Mouse (Mus musculus): ENCODE measurements around the gene Mitf. TPM values are rescaled to one million over a fixed set of nuclear protein-coding genes. Genes with fewer than 3 reads are reported as not detected.
A peak's percentile ranks its signal among the peaks of the same experiment; 100 is the strongest.

Mitf gene
- polyA plus RNA-seq (2014; fragmentation: Nextera tagmentation; extraction: Ambion mirVana) = 2.2 and 2.9 TPM in 2 replicates

DNA sequence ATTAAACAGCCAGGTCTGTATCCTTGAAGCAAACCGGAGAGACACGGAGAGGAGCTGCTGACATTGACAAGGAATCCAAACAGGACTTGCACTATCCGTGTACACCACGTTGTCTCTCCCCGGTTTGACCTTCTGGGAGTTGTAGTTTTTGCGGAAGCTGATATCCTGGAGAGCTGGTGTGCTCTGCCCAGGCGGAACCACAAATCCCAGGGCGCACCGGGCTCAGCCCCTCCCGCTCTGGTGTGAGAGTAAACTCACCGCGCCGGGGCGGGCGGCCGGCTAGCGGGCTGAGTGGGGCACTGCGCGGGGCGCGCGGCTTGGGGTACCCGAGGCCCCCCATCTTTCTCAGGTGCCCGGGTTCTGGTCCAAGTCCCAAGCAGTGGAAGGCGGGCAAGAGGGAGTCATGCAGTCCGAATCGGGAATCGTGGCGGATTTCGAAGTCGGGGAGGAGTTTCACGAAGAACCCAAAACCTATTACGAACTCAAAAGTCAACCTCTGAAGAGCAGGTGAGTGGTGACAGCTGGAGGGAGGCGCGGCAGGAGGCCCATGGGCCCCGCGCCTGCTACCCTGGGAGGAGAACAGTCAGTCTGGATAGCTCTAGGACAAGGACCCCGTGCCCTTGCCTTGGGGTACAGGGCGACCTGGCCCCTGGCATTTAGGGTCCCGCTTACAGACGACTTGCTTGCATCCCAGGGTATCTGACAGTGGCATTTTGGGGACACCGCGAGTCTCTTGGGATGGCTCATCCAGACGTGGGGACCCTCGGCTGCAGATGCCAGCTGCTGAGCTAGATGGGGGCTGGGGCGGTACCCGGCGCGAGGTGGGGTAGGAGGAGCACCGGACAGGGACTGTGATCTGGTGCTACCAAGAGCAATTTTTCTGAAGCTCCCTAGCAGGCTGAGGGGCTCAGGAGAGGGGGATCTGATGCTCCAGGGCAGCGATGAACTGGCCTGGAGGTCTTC, at the start of gene Mitf:
Mitf (plus strand) TSS at position 272 of the 963 bp plus-strand sequence.
- Histone ChIP-seq H3K4me3 (ENCODE audit: low read depth, low read length) (peak within 1 kb of the TSS; percentile 54), H3K9me3 (replicated peaks; ENCODE audit: control insufficient read depth, low read length) (no peaks in the 10 kb centered on the region), H3K27me3 (ENCODE audit: control insufficient read depth, insufficient read depth, low read length) (no peaks in the 10 kb centered on the region), H3K4me1 (ENCODE audit: control insufficient read depth, insufficient read depth, low read length) (peaks cover 3% of the 10 kb centered on the region; the same call in 1 of the 2 replicates), H3K27ac (replicated peaks; ENCODE audit: low read depth, low read length) (no peak within 1 kb of the TSS), H3K9ac (replicated peaks; ENCODE audit: low read length) (peak within 1 kb of the TSS; percentile 30), H3K4me2 (ENCODE audit: low read depth, low read length) (peak within 1 kb of the TSS; percentile 96), H3K36me3 (replicated peaks; ENCODE audit: control insufficient read depth, insufficient read depth, low read depth, low read length) (no peaks in the 10 kb centered on the region)
- ATAC-seq (replicated peaks; ENCODE audit: insufficient number of reproducible peaks, low FRiP score, low TSS enrichment, low read depth) (peak; percentile 98), DNase-seq (ENCODE audit: low spot score) (peak; percentile 95)
- under 1% methylated on average over 51 of the region's 51 CpGs for WGBS

DNA sequence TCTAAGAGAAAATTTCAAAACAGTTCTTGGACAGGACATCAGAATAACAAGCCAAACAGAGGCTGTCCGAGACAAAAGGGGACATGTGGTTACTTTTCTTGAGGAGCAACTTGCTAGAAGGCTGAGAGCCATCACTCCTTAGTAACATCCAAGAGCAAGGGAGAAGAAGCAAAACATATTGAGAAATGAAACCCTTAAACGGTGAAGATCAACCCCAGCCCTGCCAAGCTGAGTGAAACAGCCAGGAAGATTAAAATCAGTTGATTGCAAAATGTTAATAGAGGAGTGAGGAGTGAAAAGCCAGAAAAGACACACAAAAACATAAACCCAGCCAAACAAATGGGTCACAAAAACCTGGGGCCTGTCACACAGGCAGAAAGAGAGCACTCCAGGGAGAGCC, 49.5 kb upstream of the Mitf start:
- Histone ChIP-seq H3K9me3 (replicated peaks; ENCODE audit: control insufficient read depth, low read length) (no peaks in the 10 kb centered on the region), H3K4me2 (ENCODE audit: low read depth, low read length) (no peak overlapping the region), H3K9ac (replicated peaks; ENCODE audit: low read length) (no peak overlapping the region), H3K36me3 (replicated peaks; ENCODE audit: control insufficient read depth, insufficient read depth, low read depth, low read length) (no peaks in the 10 kb centered on the region), H3K4me3 (ENCODE audit: low read depth, low read length) (no peak overlapping the region), H3K27me3 (ENCODE audit: control insufficient read depth, insufficient read depth, low read length) (no peaks in the 10 kb centered on the region), H3K4me1 (ENCODE audit: control insufficient read depth, insufficient read depth, low read length) (no peaks in the 10 kb centered on the region), H3K27ac (replicated peaks; ENCODE audit: low read depth, low read length) (no peak overlapping the region)
- 83% methylated on average over 2 of the region's 2 CpGs for WGBS
- DNase-seq (ENCODE audit: low spot score) (no peak), ATAC-seq (replicated peaks; ENCODE audit: insufficient number of reproducible peaks, low FRiP score, low TSS enrichment, low read depth) (no peak)

DNA sequence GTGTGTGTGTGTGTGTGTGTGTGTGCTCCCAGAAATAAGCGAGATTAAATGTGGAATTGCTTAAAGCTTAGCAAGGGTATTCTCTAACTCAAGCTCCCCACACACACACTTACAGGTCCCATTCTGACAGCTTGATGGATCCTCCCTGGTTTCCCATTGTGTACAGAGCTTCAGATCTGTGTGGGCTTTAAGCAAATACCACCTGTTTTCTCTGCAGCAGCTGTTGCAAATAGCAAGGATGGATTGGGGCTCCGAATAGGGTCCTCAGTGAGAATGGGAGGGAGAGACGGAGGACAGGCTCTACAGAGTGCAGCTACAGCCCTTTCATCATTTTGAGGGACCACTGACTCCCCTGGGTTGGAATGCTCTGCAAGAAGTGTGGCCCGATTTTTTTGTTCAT, 48.0 kb upstream of the Mitf start:
- H3K27me3 ChIP-seq (ENCODE audit: control insufficient read depth, insufficient read depth, low read length) = no peaks in the 10 kb centered on the region
- ATAC-seq (replicated peaks; ENCODE audit: insufficient number of reproducible peaks, low FRiP score, low TSS enrichment, low read depth) = no peak
- no peak overlapping the region for H3K4me3 ChIP-seq (ENCODE audit: low read depth, low read length)
- H3K4me2 ChIP-seq (ENCODE audit: low read depth, low read length) = no peak overlapping the region
- DNase-seq (ENCODE audit: low spot score) = no peak
- no peak overlapping the region for H3K9ac ChIP-seq (replicated peaks; ENCODE audit: low read length)
- no peaks in the 10 kb centered on the region for H3K4me1 ChIP-seq (ENCODE audit: control insufficient read depth, insufficient read depth, low read length)
- no peaks in the 10 kb centered on the region for H3K9me3 ChIP-seq (replicated peaks; ENCODE audit: control insufficient read depth, low read length)
- H3K27ac ChIP-seq (replicated peaks; ENCODE audit: low read depth, low read length) = no peak overlapping the region
- 67% methylated on average over 4 of the region's 4 CpGs for WGBS
- no peaks in the 10 kb centered on the region for H3K36me3 ChIP-seq (replicated peaks; ENCODE audit: control insufficient read depth, insufficient read depth, low read depth, low read length)

DNA sequence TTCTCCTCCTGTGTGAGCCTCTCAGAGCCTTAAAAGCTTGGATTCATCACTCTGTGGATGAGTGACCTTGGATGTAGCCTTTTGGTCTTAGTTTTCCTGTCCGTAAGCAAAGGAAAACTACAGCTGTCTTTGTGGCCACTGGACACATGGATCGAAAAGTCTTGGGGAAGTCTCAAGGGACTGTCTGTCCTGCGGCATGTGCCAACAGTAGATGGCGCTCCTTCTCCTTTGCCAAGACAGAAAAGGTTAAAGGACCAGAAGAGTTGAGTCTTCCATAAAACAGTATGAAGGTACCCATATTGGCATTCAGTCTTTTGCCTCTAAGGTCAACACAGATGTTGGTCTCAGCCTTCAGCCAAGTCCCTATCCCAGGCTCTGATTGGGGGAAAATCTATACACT, 47.6 kb upstream of the Mitf start:
- DNase-seq (ENCODE audit: low spot score) (peak; percentile 73), ATAC-seq (replicated peaks; ENCODE audit: insufficient number of reproducible peaks, low FRiP score, low TSS enrichment, low read depth) (no peak)
- Histone ChIP-seq H3K4me2 (ENCODE audit: low read depth, low read length) (no peak overlapping the region), H3K9me3 (replicated peaks; ENCODE audit: control insufficient read depth, low read length) (no peaks in the 10 kb centered on the region), H3K27me3 (ENCODE audit: control insufficient read depth, insufficient read depth, low read length) (no peaks in the 10 kb centered on the region), H3K4me1 (ENCODE audit: control insufficient read depth, insufficient read depth, low read length) (no peaks in the 10 kb centered on the region), H3K27ac (replicated peaks; ENCODE audit: low read depth, low read length) (no peak overlapping the region), H3K9ac (replicated peaks; ENCODE audit: low read length) (no peak overlapping the region), H3K36me3 (replicated peaks; ENCODE audit: control insufficient read depth, insufficient read depth, low read depth, low read length) (no peaks in the 10 kb centered on the region), H3K4me3 (ENCODE audit: low read depth, low read length) (no peak overlapping the region)
- WGBS = 16% methylated on average over 4 of the region's 4 CpGs

DNA sequence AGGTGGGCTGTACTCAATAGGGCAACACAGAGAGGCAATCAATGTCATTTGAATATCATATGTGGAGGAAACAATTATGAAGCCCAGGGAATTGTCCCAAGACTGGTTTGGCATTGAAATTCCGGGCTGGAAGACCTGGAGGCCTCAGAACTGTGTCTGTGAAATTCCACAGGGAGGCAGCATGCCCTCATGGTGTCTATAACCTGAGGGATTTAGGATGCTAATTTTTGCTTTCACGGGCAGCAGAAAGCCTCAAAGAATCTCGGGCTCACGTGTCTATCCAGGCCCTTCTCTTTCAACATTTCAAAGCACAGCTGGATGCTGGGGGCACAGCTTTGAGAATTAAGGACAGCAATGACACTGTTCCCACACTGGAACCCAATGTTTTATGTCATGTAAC, 45.5 kb upstream of the Mitf start:
- Histone ChIP-seq H3K27ac (replicated peaks; ENCODE audit: low read depth, low read length) (no peak overlapping the region), H3K4me3 (ENCODE audit: low read depth, low read length) (no peak overlapping the region), H3K36me3 (replicated peaks; ENCODE audit: control insufficient read depth, insufficient read depth, low read depth, low read length) (no peaks in the 10 kb centered on the region), H3K9me3 (replicated peaks; ENCODE audit: control insufficient read depth, low read length) (no peaks in the 10 kb centered on the region), H3K9ac (replicated peaks; ENCODE audit: low read length) (no peak overlapping the region), H3K27me3 (ENCODE audit: control insufficient read depth, insufficient read depth, low read length) (no peaks in the 10 kb centered on the region), H3K4me2 (ENCODE audit: low read depth, low read length) (no peak overlapping the region), H3K4me1 (ENCODE audit: control insufficient read depth, insufficient read depth, low read length) (no peaks in the 10 kb centered on the region)
- ATAC-seq (replicated peaks; ENCODE audit: insufficient number of reproducible peaks, low FRiP score, low TSS enrichment, low read depth) (no peak), DNase-seq (ENCODE audit: low spot score) (peak; percentile 38)
- 12% methylated on average over 4 of the region's 4 CpGs for WGBS

DNA sequence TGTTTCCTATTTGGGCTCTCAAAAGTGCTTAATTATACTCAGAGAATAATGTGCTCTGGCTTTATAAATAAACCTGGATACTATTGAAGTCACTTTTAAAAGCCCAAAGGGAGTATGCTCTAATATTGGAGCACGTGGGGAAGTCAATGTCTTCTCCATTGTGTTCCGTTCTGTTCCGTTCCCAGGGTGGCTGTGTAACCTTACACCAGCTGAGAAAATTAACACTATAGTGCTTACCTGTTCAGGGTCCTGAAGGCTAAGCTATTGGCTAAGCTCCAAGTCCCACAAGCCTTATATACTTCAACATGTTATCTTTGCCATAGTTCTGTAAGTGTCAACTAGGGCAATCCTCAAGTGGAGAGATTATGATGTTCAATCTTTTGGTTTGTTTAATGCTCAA, 42.9 kb upstream of the Mitf start:
- WGBS = 29% methylated on average over 3 of the region's 3 CpGs

DNA sequence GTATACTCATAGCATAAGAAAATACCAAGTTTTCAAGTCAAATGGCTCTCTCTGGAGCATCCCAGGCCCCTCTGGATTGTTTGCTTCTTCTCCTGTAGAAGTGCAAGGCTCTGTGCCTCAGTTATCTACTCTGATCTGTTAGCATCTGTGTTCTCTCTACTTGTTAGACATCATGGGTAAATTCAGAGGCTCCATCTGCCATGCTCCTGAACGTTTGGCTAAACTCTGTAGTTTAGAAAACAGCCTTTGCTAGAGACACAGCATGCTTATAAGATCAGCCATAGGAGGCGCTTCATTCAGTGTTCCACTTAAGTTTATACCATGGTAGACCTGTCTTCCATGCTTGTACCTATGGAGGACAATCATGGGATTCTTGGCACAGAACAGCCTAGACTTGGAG, 39.0 kb upstream of the Mitf start:
- Histone ChIP-seq H3K27me3 (ENCODE audit: control insufficient read depth, insufficient read depth, low read length) (no peaks in the 10 kb centered on the region), H3K9ac (replicated peaks; ENCODE audit: low read length) (no peak overlapping the region), H3K4me3 (ENCODE audit: low read depth, low read length) (no peak overlapping the region), H3K27ac (replicated peaks; ENCODE audit: low read depth, low read length) (no peak overlapping the region), H3K36me3 (replicated peaks; ENCODE audit: control insufficient read depth, insufficient read depth, low read depth, low read length) (no peaks in the 10 kb centered on the region), H3K4me1 (ENCODE audit: control insufficient read depth, insufficient read depth, low read length) (no peaks in the 10 kb centered on the region), H3K9me3 (replicated peaks; ENCODE audit: control insufficient read depth, low read length) (no peaks in the 10 kb centered on the region), H3K4me2 (ENCODE audit: low read depth, low read length) (no peak overlapping the region)
- WGBS = 81% methylated on average over 2 of the region's 2 CpGs
- ATAC-seq (replicated peaks; ENCODE audit: insufficient number of reproducible peaks, low FRiP score, low TSS enrichment, low read depth) = no peak
- DNase-seq (ENCODE audit: low spot score) = no peak

More for the DNA sequence above, 42.9 kb upstream of the Mitf start:
- ATAC-seq (replicated peaks; ENCODE audit: insufficient number of reproducible peaks, low FRiP score, low TSS enrichment, low read depth) = no peak
- Histone ChIP-seq H3K36me3 (replicated peaks; ENCODE audit: control insufficient read depth, insufficient read depth, low read depth, low read length) (no peaks in the 10 kb centered on the region), H3K9ac (replicated peaks; ENCODE audit: low read length) (no peak overlapping the region), H3K27me3 (ENCODE audit: control insufficient read depth, insufficient read depth, low read length) (no peaks in the 10 kb centered on the region), H3K4me3 (ENCODE audit: low read depth, low read length) (no peak overlapping the region), H3K4me1 (ENCODE audit: control insufficient read depth, insufficient read depth, low read length) (no peaks in the 10 kb centered on the region), H3K27ac (replicated peaks; ENCODE audit: low read depth, low read length) (no peak overlapping the region), H3K9me3 (replicated peaks; ENCODE audit: control insufficient read depth, low read length) (no peaks in the 10 kb centered on the region), H3K4me2 (ENCODE audit: low read depth, low read length) (no peak overlapping the region)
- DNase-seq (ENCODE audit: low spot score) = no peak

DNA sequence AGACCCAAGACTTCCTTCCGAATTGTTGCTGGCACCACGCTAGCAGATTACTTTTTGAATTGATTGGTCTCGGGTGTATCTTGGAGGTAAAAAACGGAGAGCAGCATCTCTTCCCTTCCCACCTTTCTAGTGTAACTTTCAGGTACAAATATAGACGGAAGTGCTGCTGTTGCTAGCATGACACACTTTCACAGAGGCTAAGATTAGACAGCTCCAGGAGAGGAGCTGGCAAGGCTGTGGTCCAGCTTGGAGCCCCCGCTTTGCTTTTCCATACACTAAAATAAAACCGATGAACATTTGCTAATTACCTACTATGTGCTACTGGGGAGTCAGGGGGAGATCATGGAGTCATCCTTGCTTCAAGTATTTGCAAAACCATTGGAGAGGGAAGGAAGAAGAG, 37.3 kb upstream of the Mitf start:
- ATAC-seq (replicated peaks; ENCODE audit: insufficient number of reproducible peaks, low FRiP score, low TSS enrichment, low read depth) (no peak), DNase-seq (ENCODE audit: low spot score) (no peak)
- H3K9ac ChIP-seq (replicated peaks; ENCODE audit: low read length) = no peak overlapping the region
- H3K27me3 ChIP-seq (ENCODE audit: control insufficient read depth, insufficient read depth, low read length) = no peaks in the 10 kb centered on the region
- H3K36me3 ChIP-seq (replicated peaks; ENCODE audit: control insufficient read depth, insufficient read depth, low read depth, low read length) = no peaks in the 10 kb centered on the region
- H3K4me3 ChIP-seq (ENCODE audit: low read depth, low read length) = no peak overlapping the region
- H3K9me3 ChIP-seq (replicated peaks; ENCODE audit: control insufficient read depth, low read length) = no peaks in the 10 kb centered on the region
- WGBS = 85% methylated on average over 7 of the region's 7 CpGs
- H3K4me1 ChIP-seq (ENCODE audit: control insufficient read depth, insufficient read depth, low read length) = no peaks in the 10 kb centered on the region
- no peak overlapping the region for H3K27ac ChIP-seq (replicated peaks; ENCODE audit: low read depth, low read length)
- no peak overlapping the region for H3K4me2 ChIP-seq (ENCODE audit: low read depth, low read length)
